10 mouse cellular contexts compared by ENCODE assay signal in genomic region chr5:45757502-45758121, GRCm38 (mm10).
DNase-seq lines count a peak whose midpoint lies in the region; ATAC-seq and TF ChIP-seq lines count a peak whose summit lies in the region.
"Had no signal": no experiment of that assay in that cellular context is flagged by ENCODE, and none has a peak within 500 bp of the region (broad histone marks: within the 10 kb centered on the region; RNA-seq: fewer than 3 reads in every experiment).

No protein-coding gene starts in this region.

- peak; percentile 31 for DNase-seq in embryo, embryonic 10.5 days (ENCODE audit: low spot score)
- no peak for DNase-seq in embryo, embryonic 9.5 days (ENCODE audit: extremely low spot score)
- DNase-seq in liver, adult 2 months (ENCODE audit: extremely low read depth, low read depth, low spot score) = peak; percentile 19
- DNase-seq in liver (no peak), MEL-GATA-1-ER (ENCODE audit: extremely low read depth, low read depth) (peak; percentile 15)
- DNase-seq in left cerebral cortex, adult 8-10 months (ENCODE audit: low spot score in 2 of 2) = no peak

- H3K36me3 ChIP-seq in liver, adult 2 months (ENCODE audit: control insufficient read depth, insufficient read depth, low read length) = no peaks in the 10 kb centered on the region
- H3K36me3 ChIP-seq: embryonic facial prominence, embryonic 12.5 days; limb, embryonic 12.5 days had no signal

- no peaks in the 10 kb centered on the region for H3K27me3 ChIP-seq in liver, adult 2 months (ENCODE audit: control insufficient read depth, insufficient read depth, low read length)
- H3K27me3 ChIP-seq: embryonic facial prominence, embryonic 12.5 days; limb, embryonic 12.5 days had no signal

- peak; percentile 57 for ATAC-seq in megakaryocyte-erythroid progenitor cell, adult 5-6 weeks (replicated peaks; ENCODE audit: low FRiP score, low TSS enrichment, poor library complexity, severe bottlenecking)
- ATAC-seq in erythroid progenitor cell, adult 5-6 weeks (replicated peaks; ENCODE audit: low FRiP score, poor library complexity, severe bottlenecking) = no peak

- no peaks in the 10 kb centered on the region for H3K4me1 ChIP-seq in liver, adult 2 months (ENCODE audit: control insufficient read depth, insufficient read depth, low read length)
- H3K4me1 ChIP-seq: embryonic facial prominence, embryonic 12.5 days; limb, embryonic 12.5 days had no signal

- H3K79me2 ChIP-seq in liver, adult 2 months (ENCODE audit: control insufficient read depth, insufficient read depth, low read length) = no peaks in the 10 kb centered on the region; the same call in 1 of the 2 replicates

- 90% methylated on average over 4 of the region's 4 CpGs for WGBS in liver, adult 2 months

- peak; percentile 38; the same call in 1 of the 2 replicates for TF ChIP-seq CTCF in liver, adult 2 months (IDR thresholded peaks at IDR 0.05; ENCODE audit: low read depth, low read length)

- H3K27ac ChIP-seq in liver, adult 2 months (replicated peaks; ENCODE audit: insufficient read depth, low read depth, low read length) = no peak overlapping the region
- H3K27ac ChIP-seq: embryonic facial prominence, embryonic 12.5 days; limb, embryonic 12.5 days had no signal

- H3K4me3 ChIP-seq in liver, adult 2 months (ENCODE audit: insufficient read depth, low read depth, low read length) = no peak overlapping the region
- H3K4me3 ChIP-seq: embryonic facial prominence, embryonic 12.5 days; limb, embryonic 12.5 days had no signal

- H3K9ac ChIP-seq in liver, adult 2 months (ENCODE audit: low read depth, low read length) = no peak overlapping the region
- H3K9ac ChIP-seq: embryonic facial prominence, embryonic 12.5 days; limb, embryonic 12.5 days had no signal

- no peak for TF ChIP-seq POLR2A in liver, adult 2 months (IDR thresholded peaks at IDR 0.05; ENCODE audit: extremely low read depth, insufficient read depth, low read length)

Comparison
In these comparisons a context has a peak if more than half of its experiments do, and no peak if none do; other contexts are left out.
1. DNase-seq: peak in embryo, embryonic 10.5 days (single experiment), liver, adult 2 months (single experiment) and MEL-GATA-1-ER (single experiment); none in embryo, embryonic 9.5 days (single experiment), liver (single experiment) and left cerebral cortex, adult 8-10 months (0 of 2).